Mouse (Mus musculus): ENCODE measurements around the gene Tspan6.

Tspan6 gene

GRCm38 (mm10) chrX:133898014-133898542 lies at the start of gene Tspan6:
Gene Tspan6, minus strand, starts transcription at chrX:133898429.
- DNase-seq = peak; percentile 91

GRCm38 (mm10) chrX:133947427-133947826 lies 49.2 kb upstream of the Tspan6 start:
- DNase-seq = peak; percentile 70

- peak; percentile 90 for DNase-seq
These were observed 41.3 kb upstream of the Tspan6 start for GRCm38 (mm10) chrX:133939561-133939960.

- DNase-seq = no peak
These were observed 38.5 kb upstream of the Tspan6 start for GRCm38 (mm10) chrX:133936605-133937225.

- DNase-seq = peak; percentile 60
These were observed 33.2 kb upstream of the Tspan6 start for GRCm38 (mm10) chrX:133931302-133932013.

- DNase-seq = no peak
These were observed 28.5 kb upstream of the Tspan6 start for GRCm38 (mm10) chrX:133926760-133927159.

GRCm38 (mm10) chrX:133921187-133921586 lies 23.0 kb upstream of the Tspan6 start:
- no peak for DNase-seq

- no peak for DNase-seq
These were observed 16.0 kb upstream of the Tspan6 start for GRCm38 (mm10) chrX:133914219-133914618.

- no peak for DNase-seq
These were observed 14.8 kb upstream of the Tspan6 start for GRCm38 (mm10) chrX:133913006-133913405.

GRCm38 (mm10) chrX:133911397-133912103 lies 13.3 kb upstream of the Tspan6 start:
- no peak for DNase-seq

GRCm38 (mm10) chrX:133908261-133908660 lies 10.0 kb upstream of the Tspan6 start, which contains the start of gene Srpx2:
Gene Srpx2, plus strand, starts transcription at chrX:133908426.
- DNase-seq = no peak

GRCm38 (mm10) chrX:133888111-133888510 lies 10.1 kb downstream of the Tspan6 start:
- no peak for DNase-seq

GRCm38 (mm10) chrX:133887308-133887707 lies 10.9 kb downstream of the Tspan6 start:
- no peak for DNase-seq

- no peak for DNase-seq
These were observed 28.5 kb downstream of the Tspan6 start for GRCm38 (mm10) chrX:133869743-133870142.

- DNase-seq = no peak
These were observed 44.6 kb downstream of the Tspan6 start for GRCm38 (mm10) chrX:133853637-133854036.

- DNase-seq = no peak
These were observed 47.5 kb downstream of the Tspan6 start, which contains the start of gene Tnmd for GRCm38 (mm10) chrX:133850680-133851079. Gene Tnmd, plus strand, starts transcription at chrX:133850980.

All from retina, postnatal 1 day (tissue).